Mouse (Mus musculus) intestine, embryonic 16.5 days (tissue): ENCODE results near the gene Adamtsl4. TPM values are rescaled to one million over a fixed set of nuclear protein-coding genes. Genes with fewer than 3 reads are reported as not detected.
"Not testable (repeated sequence)": the region's sequence is repeated elsewhere in the genome, so short reads cannot be mapped to it uniquely, and the experiment has no call there.

ENCODE experiments used
- ATAC-seq: fragments of 200-750 bp; cut with Nextera tagmentation; 2 replicates; pipeline ENCODE4 v1.8.0; 2017; ENCODE audit warnings: moderate TSS enrichment, moderate library complexity
- H3K27ac ChIP-seq: fragments of 300-500 bp; sonication (generic); 2 replicates; pipeline ENCODE4 v1.5.1; 2014; ENCODE audit warnings: mild to moderate bottlenecking, low read length
- H3K27me3 ChIP-seq: fragments of 300-500 bp; sonication (generic); replicated peaks from 2 replicates; pipeline ENCODE4 v1.6.1; 2014; ENCODE audit warnings: low read length, control low read depth, mixed read lengths; ENCODE audit not compliant: control insufficient read depth, insufficient read depth
- H3K36me3 ChIP-seq: fragments of 300-500 bp; sonication (generic); 2 replicates; pipeline ENCODE4 v1.6.1; 2014; ENCODE audit warnings: low read length, control low read depth; ENCODE audit not compliant: control insufficient read depth, insufficient read depth
- H3K4me1 ChIP-seq: fragments of 300-500 bp; sonication (generic); 2 replicates; pipeline ENCODE4 v1.6.1; 2014; ENCODE audit warnings: low read length, control low read depth, mixed read lengths; ENCODE audit not compliant: control insufficient read depth, insufficient read depth
- H3K4me2 ChIP-seq: fragments of 300-500 bp; sonication (generic); 2 replicates; pipeline ENCODE4 v1.6.1; 2014; ENCODE audit warnings: low read depth, low read length, control low read depth
- H3K4me3 ChIP-seq: fragments of 300-500 bp; sonication (generic); 2 replicates; pipeline ENCODE4 v1.5.1; 2014; ENCODE audit warnings: mild to moderate bottlenecking, low read length
- H3K9ac ChIP-seq: fragments of 300-500 bp; sonication (generic); 2 replicates; pipeline ENCODE4 v1.6.1; 2014; ENCODE audit warnings: low read depth, low read length
- H3K9me3 ChIP-seq: fragments of 300-500 bp; sonication (generic); 2 replicates; pipeline ENCODE4 v1.6.1; 2016; ENCODE audit warnings: low read length, control low read depth; ENCODE audit not compliant: control insufficient read depth
- WGBS: fragments of 180-500 bp; shearing (Covaris S2); extraction: QIAGEN DNeasy Blood & Tissue Kit; methylation state at CpG from one replicate; pipeline ENCODE4 v1.1.7; 2014; 5-methylcytosine and 5-hydroxymethylcytosine counted together
- polyA plus RNA-seq: library from polyadenylated mRNA; unstranded; fragments of >200 nt; fragmentation: Nextera tagmentation; extraction: Ambion mirVana; gene quantifications from 2 replicates; pipeline ENCODE4 v1.2.1, GENCODE M21; 2015

The Adamtsl4 gene
- polyA plus RNA-seq, 1 experiment from 2014 or later = 3.2 TPM

- Histone ChIP-seq H3K27ac (no peak overlapping the region), H3K27me3 (no peaks in the 10 kb centered on the region), H3K36me3 (no peaks in the 10 kb centered on the region), H3K9ac (no peak overlapping the region), H3K9me3 (no peaks in the 10 kb centered on the region), H3K4me3 (no peak overlapping the region), H3K4me1 (peaks cover 27% of the 10 kb centered on the region), H3K4me2 (no peak overlapping the region)
- peak; percentile 61 for ATAC-seq
- WGBS = 59% methylated on average over 11 of the region's 11 CpGs
Measured at GRCm38 (mm10) chr3:95693821-95694807, 6.4 kb upstream of the Adamtsl4 start.

GRCm38 (mm10) chr3:95692677-95693076 is 5.0 kb upstream of the Adamtsl4 start:
- H3K9me3 ChIP-seq = no peaks in the 10 kb centered on the region
- 68% methylated on average over 6 of the region's 6 CpGs for WGBS
- no peak for ATAC-seq
- no peak overlapping the region for H3K27ac ChIP-seq
- no peak overlapping the region for H3K9ac ChIP-seq
- no peaks in the 10 kb centered on the region for H3K36me3 ChIP-seq
- H3K27me3 ChIP-seq = no peaks in the 10 kb centered on the region
- peaks cover 32% of the 10 kb centered on the region for H3K4me1 ChIP-seq
- H3K4me2 ChIP-seq = no peak overlapping the region
- H3K4me3 ChIP-seq = no peak overlapping the region

- not testable (repeated sequence) for ATAC-seq, H3K27me3 ChIP-seq, H3K4me2 ChIP-seq, H3K9me3 ChIP-seq, H3K4me3 ChIP-seq, H3K36me3 ChIP-seq, H3K9ac ChIP-seq, H3K27ac ChIP-seq
- peaks cover 36% of the 10 kb centered on the region for H3K4me1 ChIP-seq
- 94% methylated on average over 2 of the region's 2 CpGs for WGBS
Measured at GRCm38 (mm10) chr3:95690552-95690951, 2.8 kb upstream of the Adamtsl4 start.

GRCm38 (mm10) chr3:95689940-95690339 is 2.2 kb upstream of the Adamtsl4 start:
- no peaks in the 10 kb centered on the region for H3K36me3 ChIP-seq
- H3K4me2 ChIP-seq = 0 out of 2 replicates have a peak overlapping the region, but pooled peaks have one; percentile 20
- no peaks in the 10 kb centered on the region for H3K27me3 ChIP-seq
- 32% methylated on average over 2 of the region's 2 CpGs for WGBS
- H3K9me3 ChIP-seq = no peaks in the 10 kb centered on the region
- 0 out of 2 replicates have a peak overlapping the region, but pooled peaks have one; percentile 49 for H3K27ac ChIP-seq
- peaks cover 34% of the 10 kb centered on the region for H3K4me1 ChIP-seq
- ATAC-seq = no peak
- H3K9ac ChIP-seq = no peak overlapping the region
- H3K4me3 ChIP-seq = no peak overlapping the region

GRCm38 (mm10) chr3:95689171-95689915 is 1.6 kb upstream of the Adamtsl4 start:
- H3K4me3 ChIP-seq = no peak overlapping the region
- no peaks in the 10 kb centered on the region for H3K9me3 ChIP-seq
- no peak overlapping the region for H3K9ac ChIP-seq
- no peaks in the 10 kb centered on the region for H3K36me3 ChIP-seq
- no peak for ATAC-seq
- 0 out of 2 replicates have a peak overlapping the region, but pooled peaks have one; percentile 49 for H3K27ac ChIP-seq
- H3K4me2 ChIP-seq = 0 out of 2 replicates have a peak overlapping the region, but pooled peaks have one; percentile 20
- WGBS = 23% methylated on average over 11 of the region's 11 CpGs
- no peaks in the 10 kb centered on the region for H3K27me3 ChIP-seq
- peaks cover 33% of the 10 kb centered on the region for H3K4me1 ChIP-seq

- no peaks in the 10 kb centered on the region for H3K36me3 ChIP-seq
- no peaks in the 10 kb centered on the region for H3K27me3 ChIP-seq
- peak overlapping the region; percentile 75 for H3K9ac ChIP-seq
- peak overlapping the region; percentile 52 for H3K4me3 ChIP-seq
- no peaks in the 10 kb centered on the region for H3K9me3 ChIP-seq
- H3K4me1 ChIP-seq = peaks cover 27% of the 10 kb centered on the region
- WGBS = 34% methylated on average over 4 of the region's 4 CpGs
- peak; percentile 32; the same call in 1 of the 2 replicates for ATAC-seq
- H3K27ac ChIP-seq = peak overlapping the region; percentile 85
- peak overlapping the region; percentile 96 for H3K4me2 ChIP-seq
Measured at GRCm38 (mm10) chr3:95687168-95687523, 571 bp downstream of the Adamtsl4 start.

- Histone ChIP-seq H3K4me2 (peak overlapping the region; percentile 96), H3K27ac (peak overlapping the region; percentile 85), H3K36me3 (no peaks in the 10 kb centered on the region), H3K27me3 (no peaks in the 10 kb centered on the region), H3K9ac (peak overlapping the region; percentile 75), H3K4me3 (peak overlapping the region; percentile 52; the same call in 1 of the 2 replicates), H3K9me3 (no peaks in the 10 kb centered on the region), H3K4me1 (peaks cover 30% of the 10 kb centered on the region)
- WGBS = 50% methylated on average over 9 of the region's 10 CpGs
- 0 out of 2 replicates have a peak, but pooled peaks have one; percentile 14 for ATAC-seq
Measured at GRCm38 (mm10) chr3:95686492-95687167, 1.1 kb downstream of the Adamtsl4 start.

- H3K4me1 ChIP-seq = peaks cover 36% of the 10 kb centered on the region
- H3K36me3 ChIP-seq = no peaks in the 10 kb centered on the region
- no peak overlapping the region for H3K4me3 ChIP-seq
- no peaks in the 10 kb centered on the region for H3K9me3 ChIP-seq
- ATAC-seq = no peak
- 80% methylated on average over 2 of the region's 2 CpGs for WGBS
- no peak overlapping the region for H3K4me2 ChIP-seq
- no peaks in the 10 kb centered on the region for H3K27me3 ChIP-seq
- H3K27ac ChIP-seq = no peak overlapping the region
- H3K9ac ChIP-seq = no peak overlapping the region
Measured at GRCm38 (mm10) chr3:95685701-95686100, 2.0 kb downstream of the Adamtsl4 start.

- Histone ChIP-seq H3K9me3 (no peaks in the 10 kb centered on the region), H3K4me2 (no peak overlapping the region), H3K27ac (no peak overlapping the region), H3K9ac (no peak overlapping the region), H3K27me3 (no peaks in the 10 kb centered on the region), H3K4me3 (no peak overlapping the region), H3K36me3 (no peaks in the 10 kb centered on the region), H3K4me1 (peaks cover 36% of the 10 kb centered on the region)
- WGBS = 69% methylated on average over 4 of the region's 4 CpGs
- ATAC-seq = no peak
Measured at GRCm38 (mm10) chr3:95685301-95685700, 2.4 kb downstream of the Adamtsl4 start.
